Mouse (Mus musculus): ENCODE results near the gene Grap. TPM values are rescaled to one million over a fixed set of nuclear protein-coding genes. Genes with fewer than 3 reads are reported as not detected.

Gene Grap
- polyA plus RNA-seq, 1 experiment: not detected

DNA sequence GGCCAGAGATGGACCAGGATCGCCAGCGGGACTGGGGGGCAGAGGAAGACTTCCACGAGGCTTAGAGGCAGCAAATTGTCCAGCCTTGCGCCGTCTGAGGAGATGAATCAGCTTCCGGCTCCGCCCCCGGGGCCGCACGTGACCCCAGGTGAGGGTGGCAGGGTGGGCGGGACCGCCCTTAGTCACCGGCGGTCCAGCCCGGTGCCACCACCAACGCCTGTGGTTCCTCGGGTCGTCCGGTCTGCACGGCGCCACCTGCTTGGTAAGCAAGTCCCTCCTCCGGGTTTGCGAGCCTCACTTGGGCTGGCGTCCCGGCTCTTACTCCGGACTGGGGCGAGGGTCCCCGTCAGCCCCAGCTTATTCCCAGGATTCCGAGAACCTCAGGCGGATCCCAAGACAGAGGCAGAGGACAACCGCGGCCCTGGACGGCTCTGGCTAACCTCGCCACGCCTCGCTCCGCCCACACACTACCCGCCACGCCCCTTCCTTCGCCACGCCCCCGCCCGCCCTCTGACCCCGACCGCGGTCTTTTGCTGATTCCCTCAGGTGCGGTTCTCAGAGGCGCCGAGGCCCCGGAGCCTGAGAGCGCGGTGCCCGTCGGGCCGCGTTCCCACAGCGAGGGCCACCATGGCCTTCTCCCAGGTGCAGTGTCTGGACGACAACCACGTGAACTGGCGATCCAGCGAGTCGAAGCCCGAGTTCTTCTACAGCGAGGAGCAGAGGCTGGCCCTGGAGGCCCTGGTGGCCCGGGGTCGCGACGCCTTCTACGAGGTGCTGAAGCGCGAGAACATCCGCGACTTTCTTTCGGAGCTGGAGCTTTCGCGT lies 31.1 kb downstream of the Grap start, which contains the start of gene Fam83g:
Gene Fam83g (plus strand): TSS at position 185 of the 825 bp plus-strand sequence.
- 7% methylated on average over 76 of the region's 76 CpGs for WGBS
- TF ChIP-seq POLR2A (IDR thresholded peaks at IDR 0.05; ENCODE audit: insufficient read depth, low read depth, low read length): no peak
- TF ChIP-seq CTCF (IDR thresholded peaks at IDR 0.05; ENCODE audit: insufficient read depth, low read depth, low read length): no peak
- no peak within 1 kb of the TSS for H3K27ac ChIP-seq (ENCODE audit: insufficient read depth, low read depth, low read length)
- H3K4me3 ChIP-seq (ENCODE audit: insufficient read depth, low read depth, low read length): peak within 1 kb of the TSS; percentile 12; the same call in 1 of the 2 replicates
- peaks cover 19% of the 10 kb centered on the region for H3K4me1 ChIP-seq (ENCODE audit: control insufficient read depth, insufficient read depth, low read length)

DNA sequence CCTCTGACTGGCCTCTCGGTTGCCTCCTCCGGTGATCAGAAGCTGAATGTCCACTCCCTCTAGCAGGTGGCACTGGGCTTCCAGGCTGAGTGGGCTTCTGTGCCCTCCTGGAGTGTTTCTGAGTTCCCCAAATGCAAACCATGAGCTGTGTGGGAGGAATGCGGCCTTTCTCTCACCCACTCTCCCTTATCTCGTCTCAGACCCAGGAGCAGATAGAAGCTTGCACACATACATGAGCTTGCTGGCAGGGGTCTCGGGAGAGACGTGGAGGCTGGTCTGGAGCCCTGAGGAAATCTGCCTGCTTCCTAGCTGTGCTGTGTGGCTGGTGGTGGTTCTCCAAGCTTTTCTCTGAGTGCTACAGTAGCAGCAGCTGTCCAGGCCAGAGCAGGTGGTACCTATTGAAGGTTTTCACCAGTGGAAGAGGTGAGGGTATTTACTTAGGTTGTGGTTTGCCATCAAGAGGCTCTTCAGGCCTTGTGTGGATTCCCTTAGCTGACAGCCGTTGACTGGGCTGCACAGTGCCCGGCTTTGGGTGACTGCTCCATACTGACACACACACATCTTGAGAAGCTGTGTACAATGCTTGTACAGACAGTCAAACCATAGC lies 32.2 kb downstream of the Grap start:
- WGBS: 86% methylated on average over 8 of the region's 8 CpGs
- TF ChIP-seq CTCF (IDR thresholded peaks at IDR 0.05; ENCODE audit: insufficient read depth, low read depth, low read length): no peak
- TF ChIP-seq POLR2A (IDR thresholded peaks at IDR 0.05; ENCODE audit: insufficient read depth, low read depth, low read length): no peak
- Histone ChIP-seq H3K4me3 (ENCODE audit: insufficient read depth, low read depth, low read length) (no peak overlapping the region), H3K27ac (ENCODE audit: insufficient read depth, low read depth, low read length) (no peak overlapping the region), H3K4me1 (ENCODE audit: control insufficient read depth, insufficient read depth, low read length) (peaks cover 19% of the 10 kb centered on the region)

DNA sequence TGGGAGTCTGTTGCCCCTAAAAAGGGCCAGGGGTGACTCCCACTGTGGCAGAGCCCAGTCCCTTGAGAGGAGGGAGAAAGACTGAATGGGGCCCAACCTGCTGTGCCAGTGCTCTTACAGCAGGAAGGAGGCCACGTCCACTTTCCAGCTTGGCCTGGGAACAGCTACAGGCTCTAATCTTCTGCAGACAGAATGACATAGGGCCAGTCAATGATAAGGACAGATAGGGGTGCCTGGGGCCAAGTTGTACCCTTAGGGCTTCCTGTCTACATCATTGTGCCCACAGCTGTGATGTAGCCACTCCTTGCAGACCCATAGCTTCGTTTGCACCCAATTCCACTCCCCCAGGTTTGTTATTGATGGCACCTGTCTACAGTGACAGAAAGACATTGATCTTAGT lies 33.1 kb downstream of the Grap start:
- Histone ChIP-seq H3K27ac (ENCODE audit: insufficient read depth, low read depth, low read length) (no peak overlapping the region), H3K4me1 (ENCODE audit: control insufficient read depth, insufficient read depth, low read length) (peaks cover 19% of the 10 kb centered on the region), H3K4me3 (ENCODE audit: insufficient read depth, low read depth, low read length) (no peak overlapping the region)
- 83% methylated on average over 2 of the region's 2 CpGs for WGBS
- TF ChIP-seq POLR2A (IDR thresholded peaks at IDR 0.05; ENCODE audit: insufficient read depth, low read depth, low read length): no peak
- no peak for TF ChIP-seq CTCF (IDR thresholded peaks at IDR 0.05; ENCODE audit: insufficient read depth, low read depth, low read length)

DNA sequence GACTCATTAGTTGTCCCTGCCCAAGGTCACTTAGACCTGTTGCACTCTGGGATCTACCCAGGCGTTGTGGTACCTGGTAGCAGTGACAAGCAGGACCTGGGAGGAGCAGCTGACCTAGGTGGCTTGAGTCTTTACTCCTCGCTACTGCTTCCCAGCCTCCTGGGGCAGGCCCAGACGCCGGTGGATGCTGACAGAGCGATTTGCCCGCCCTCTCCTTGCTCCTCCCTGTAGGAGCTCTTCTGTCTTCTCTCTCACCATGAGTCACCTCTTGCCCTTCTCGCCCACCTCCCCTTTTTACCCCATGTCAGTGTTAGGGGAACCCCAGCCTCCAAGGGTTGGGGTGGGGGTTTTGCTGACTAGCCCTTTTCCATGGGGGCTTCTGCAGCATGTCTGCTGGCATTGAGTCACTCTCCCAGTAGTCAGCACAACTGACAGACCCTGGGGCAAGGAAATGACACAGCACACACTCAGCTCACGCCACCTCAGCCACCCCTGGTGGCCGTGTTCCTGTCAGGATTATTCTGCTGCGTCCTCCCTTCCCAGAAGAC lies 33.9 kb downstream of the Grap start:
- Histone ChIP-seq H3K27ac (ENCODE audit: insufficient read depth, low read depth, low read length) (no peak overlapping the region), H3K4me1 (ENCODE audit: control insufficient read depth, insufficient read depth, low read length) (peaks cover 19% of the 10 kb centered on the region), H3K4me3 (ENCODE audit: insufficient read depth, low read depth, low read length) (no peak overlapping the region)
- 59% methylated on average over 10 of the region's 10 CpGs for WGBS
- TF ChIP-seq POLR2A (IDR thresholded peaks at IDR 0.05; ENCODE audit: insufficient read depth, low read depth, low read length) (no peak), CTCF (IDR thresholded peaks at IDR 0.05; ENCODE audit: insufficient read depth, low read depth, low read length) (no peak)

DNA sequence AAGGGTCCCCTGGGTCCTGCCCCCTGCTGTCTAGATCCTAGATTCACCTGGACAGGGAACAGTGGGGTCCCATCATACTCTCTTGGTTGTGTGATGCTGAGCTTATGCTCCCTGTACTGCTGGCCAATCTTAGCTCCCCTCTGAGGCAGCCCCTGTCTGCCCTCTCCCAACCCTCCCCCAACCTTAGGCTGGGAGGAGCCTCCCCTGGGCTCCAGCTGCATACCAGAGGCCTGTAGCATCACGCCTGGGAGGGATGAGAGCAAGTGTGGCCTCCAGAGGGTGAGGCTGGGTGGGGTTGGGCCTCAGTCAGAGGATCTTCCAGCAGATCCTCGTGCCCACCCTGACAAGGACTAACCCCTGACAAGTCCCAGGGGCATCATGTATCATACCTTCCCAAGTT lies 34.5 kb downstream of the Grap start:
- WGBS: 94% methylated on average over 2 of the region's 2 CpGs
- H3K4me3 ChIP-seq (ENCODE audit: insufficient read depth, low read depth, low read length): no peak overlapping the region
- H3K27ac ChIP-seq (ENCODE audit: insufficient read depth, low read depth, low read length): no peak overlapping the region
- TF ChIP-seq POLR2A (IDR thresholded peaks at IDR 0.05; ENCODE audit: insufficient read depth, low read depth, low read length) (no peak), CTCF (IDR thresholded peaks at IDR 0.05; ENCODE audit: insufficient read depth, low read depth, low read length) (no peak)
- H3K4me1 ChIP-seq (ENCODE audit: control insufficient read depth, insufficient read depth, low read length): peaks cover 19% of the 10 kb centered on the region

DNA sequence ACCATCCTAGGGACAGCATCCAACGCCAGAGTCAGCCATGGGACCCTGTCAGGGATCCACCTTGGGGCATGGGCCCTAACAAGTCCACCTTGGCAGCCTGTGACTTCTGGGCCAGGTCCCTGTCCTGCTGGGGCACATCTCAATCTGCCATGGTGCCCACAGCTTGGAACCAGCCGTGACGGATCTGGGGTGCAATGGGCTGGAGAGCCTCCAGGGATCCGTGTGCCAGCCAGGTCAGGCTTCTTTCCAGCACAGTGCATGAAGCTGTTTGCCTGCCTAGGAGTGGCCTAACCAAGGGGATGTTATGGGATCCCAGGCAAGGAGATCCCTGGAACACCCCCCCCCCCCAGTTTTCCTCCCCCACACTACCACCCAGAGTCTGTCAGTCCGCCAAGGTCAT lies 39.9 kb downstream of the Grap start:
- Histone ChIP-seq H3K27ac (ENCODE audit: insufficient read depth, low read depth, low read length) (no peak overlapping the region), H3K4me3 (ENCODE audit: insufficient read depth, low read depth, low read length) (no peak overlapping the region), H3K4me1 (ENCODE audit: control insufficient read depth, insufficient read depth, low read length) (no peaks in the 10 kb centered on the region)
- no peak for TF ChIP-seq POLR2A (IDR thresholded peaks at IDR 0.05; ENCODE audit: insufficient read depth, low read depth, low read length)
- TF ChIP-seq CTCF (IDR thresholded peaks at IDR 0.05; ENCODE audit: insufficient read depth, low read depth, low read length): no peak
- 94% methylated on average over 5 of the region's 5 CpGs for WGBS

DNA sequence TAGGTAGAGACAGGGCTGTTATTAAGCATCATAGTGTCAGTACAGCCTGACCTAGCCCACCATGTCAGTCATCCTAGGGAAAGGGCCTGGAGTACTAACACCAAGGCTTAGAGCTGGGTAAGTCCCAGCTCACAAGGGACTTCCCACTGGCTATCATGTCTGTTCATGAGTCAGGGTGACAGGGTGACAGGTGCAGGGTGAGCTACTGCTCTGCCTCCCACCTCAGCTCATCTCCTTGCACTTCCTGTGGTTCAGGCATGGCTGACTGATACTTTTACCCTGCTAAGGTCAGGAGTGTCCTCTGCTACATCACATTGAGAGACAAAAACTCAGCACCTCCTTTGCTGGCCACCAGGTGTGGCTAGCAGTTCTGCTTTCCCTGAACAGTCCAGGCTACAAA lies 45.8 kb downstream of the Grap start:
- no peak overlapping the region for H3K27ac ChIP-seq (ENCODE audit: insufficient read depth, low read depth, low read length)
- H3K4me3 ChIP-seq (ENCODE audit: insufficient read depth, low read depth, low read length): no peak overlapping the region
- TF ChIP-seq POLR2A (IDR thresholded peaks at IDR 0.05; ENCODE audit: insufficient read depth, low read depth, low read length): no peak
- no peak for TF ChIP-seq CTCF (IDR thresholded peaks at IDR 0.05; ENCODE audit: insufficient read depth, low read depth, low read length)
- peaks cover 7% of the 10 kb centered on the region; the same call in 1 of the 2 replicates for H3K4me1 ChIP-seq (ENCODE audit: control insufficient read depth, insufficient read depth, low read length)

DNA sequence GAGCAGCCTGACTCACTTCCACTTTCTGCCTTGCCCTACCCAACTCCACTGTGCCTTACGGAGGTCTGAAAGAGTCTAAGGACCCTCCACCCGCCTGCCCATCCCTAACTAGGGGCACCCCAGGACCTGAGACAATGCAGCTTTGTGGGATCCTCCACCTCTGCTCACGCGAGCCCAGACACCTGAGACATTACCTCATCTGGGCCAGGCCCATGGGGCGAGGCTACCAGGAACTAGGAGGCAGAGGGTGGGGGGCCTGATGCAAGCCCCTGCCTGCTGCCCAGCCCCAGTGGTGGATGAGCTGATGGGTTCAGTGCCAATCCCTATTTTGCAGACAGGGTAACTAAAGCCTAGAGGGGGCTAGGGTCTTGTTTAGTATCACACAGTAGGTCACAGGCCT lies 46.4 kb downstream of the Grap start:
- peaks cover 7% of the 10 kb centered on the region; the same call in 1 of the 2 replicates for H3K4me1 ChIP-seq (ENCODE audit: control insufficient read depth, insufficient read depth, low read length)
- H3K27ac ChIP-seq (ENCODE audit: insufficient read depth, low read depth, low read length): no peak overlapping the region
- TF ChIP-seq CTCF (IDR thresholded peaks at IDR 0.05; ENCODE audit: insufficient read depth, low read depth, low read length) (no peak), POLR2A (IDR thresholded peaks at IDR 0.05; ENCODE audit: insufficient read depth, low read depth, low read length) (no peak)
- H3K4me3 ChIP-seq (ENCODE audit: insufficient read depth, low read depth, low read length): no peak overlapping the region
- 97% methylated on average over 5 of the region's 5 CpGs for WGBS

DNA sequence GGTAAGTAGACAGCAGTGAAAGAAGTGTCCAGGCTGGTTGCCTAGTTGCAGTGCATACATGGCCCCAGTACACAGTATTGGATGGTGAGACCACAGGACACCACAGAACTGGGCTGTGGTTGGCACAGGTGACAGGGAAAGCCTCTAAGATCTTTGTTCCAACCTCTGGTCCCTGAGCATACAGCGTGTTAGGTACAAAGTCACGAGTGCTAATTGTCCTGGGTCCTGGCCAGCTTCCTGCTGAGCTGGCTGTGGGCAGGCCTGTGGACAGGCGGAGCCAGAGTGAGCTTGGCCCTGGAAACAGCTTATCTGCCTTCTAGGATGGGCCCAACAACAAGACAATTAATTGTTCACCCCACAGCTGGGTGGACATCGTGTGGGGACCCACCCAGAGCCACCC lies 46.9 kb downstream of the Grap start:
- Histone ChIP-seq H3K27ac (ENCODE audit: insufficient read depth, low read depth, low read length) (no peak overlapping the region), H3K4me3 (ENCODE audit: insufficient read depth, low read depth, low read length) (no peak overlapping the region), H3K4me1 (ENCODE audit: control insufficient read depth, insufficient read depth, low read length) (peaks cover 7% of the 10 kb centered on the region; the same call in 1 of the 2 replicates)
- no peak for TF ChIP-seq CTCF (IDR thresholded peaks at IDR 0.05; ENCODE audit: insufficient read depth, low read depth, low read length)
- TF ChIP-seq POLR2A (IDR thresholded peaks at IDR 0.05; ENCODE audit: insufficient read depth, low read depth, low read length): no peak
- 46% methylated on average over 4 of the region's 4 CpGs for WGBS
